Mouse (Mus musculus): Measurements from ENCODE around the gene Dlg2. TPM values are rescaled to one million over a fixed set of nuclear protein-coding genes. Genes with fewer than 3 reads are reported as not detected.

Gene Dlg2
- polyA plus RNA-seq, 1 experiment, result 0.01 TPM

DNA sequence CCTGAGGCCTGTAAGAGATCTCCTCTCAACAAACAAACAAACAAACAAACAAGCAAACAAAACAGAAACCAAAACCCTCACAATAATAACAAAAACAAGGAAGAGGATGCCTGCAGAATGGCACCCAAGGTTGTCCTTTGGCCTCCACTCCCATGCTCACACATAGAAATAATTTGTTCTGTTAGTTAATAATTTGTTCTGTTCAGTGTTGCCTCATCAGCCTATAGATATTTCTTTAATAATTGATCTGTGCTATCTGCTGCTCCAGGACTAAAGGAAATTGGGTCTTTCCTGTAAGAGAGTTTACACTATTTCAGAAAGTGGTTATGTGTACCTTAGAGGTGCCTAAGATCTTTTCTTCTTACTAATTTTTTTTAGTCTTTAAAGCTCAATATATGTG is 1741.7 kb downstream of the Dlg2 start:
- H3K79me2 ChIP-seq (ENCODE audit: control insufficient read depth, insufficient read depth), result no peaks in the 10 kb centered on the region

DNA sequence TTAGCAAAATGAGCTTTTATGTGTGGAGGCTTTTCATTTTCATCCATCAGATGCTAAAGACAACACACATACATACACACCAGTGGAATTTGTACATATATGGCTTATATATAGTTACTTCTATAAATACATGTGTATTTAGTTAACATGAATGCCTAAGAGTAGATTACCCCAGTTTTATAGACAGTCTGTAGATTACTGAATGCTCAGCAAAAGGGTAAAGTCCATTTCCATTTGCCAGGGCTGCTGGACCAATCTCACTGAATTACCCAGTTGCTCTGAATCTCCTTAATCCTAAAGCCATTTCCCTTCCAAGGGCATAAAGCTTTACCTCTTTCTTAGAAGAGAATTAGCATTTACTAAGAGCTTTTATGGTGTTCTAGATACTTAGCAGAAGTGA is 1744.1 kb downstream of the Dlg2 start:
- TF ChIP-seq CTCF (IDR thresholded peaks at IDR 0.05; ENCODE audit: control insufficient read depth, insufficient read depth, insufficient read length) (no peak), FOSL1 (IDR thresholded peaks at IDR 0.05; ENCODE audit: insufficient read depth, low read length, poor library complexity, severe bottlenecking) (no peak), CEBPB (IDR thresholded peaks at IDR 0.05; ENCODE audit: low read depth) (no peak), MYOG (IDR thresholded peaks at IDR 0.05; ENCODE audit: control insufficient read depth, extremely low read depth, insufficient read length) (no peak), MAX (IDR thresholded peaks at IDR 0.05) (no peak), MYOD1 (IDR thresholded peaks at IDR 0.05; ENCODE audit: control insufficient read depth, insufficient read length, low read depth) (no peak), USF1 (IDR thresholded peaks at IDR 0.05; ENCODE audit: low read depth) (no peak)
- Histone ChIP-seq H3K27me3 (ENCODE audit: control insufficient read depth, insufficient read depth, insufficient read length) (no peaks in the 10 kb centered on the region), H3K79me2 (ENCODE audit: control insufficient read depth, insufficient read depth) (no peaks in the 10 kb centered on the region), H3ac (ENCODE audit: control insufficient read depth, insufficient read length, low read depth) (no peak overlapping the region), H3K36me3 (ENCODE audit: control insufficient read depth, insufficient read depth) (no peaks in the 10 kb centered on the region), H3K4me3 (ENCODE audit: insufficient read depth, poor library complexity, severe bottlenecking) (no peak overlapping the region), H3K79me3 (ENCODE audit: low read depth) (no peaks in the 10 kb centered on the region)

More for the DNA sequence above, 1741.7 kb downstream of the Dlg2 start:
- no peaks in the 10 kb centered on the region for H3K79me3 ChIP-seq (ENCODE audit: low read depth)
- H3K4me3 ChIP-seq (ENCODE audit: insufficient read depth, poor library complexity, severe bottlenecking), result no peak overlapping the region
- no peak overlapping the region for H3ac ChIP-seq (ENCODE audit: control insufficient read depth, insufficient read length, low read depth)
- no peaks in the 10 kb centered on the region for H3K36me3 ChIP-seq (ENCODE audit: control insufficient read depth, insufficient read depth)
- no peaks in the 10 kb centered on the region for H3K27me3 ChIP-seq (ENCODE audit: control insufficient read depth, insufficient read depth, insufficient read length)
- TF ChIP-seq MAX (IDR thresholded peaks at IDR 0.05) (no peak), CEBPB (IDR thresholded peaks at IDR 0.05; ENCODE audit: low read depth) (no peak), MYOG (IDR thresholded peaks at IDR 0.05; ENCODE audit: control insufficient read depth, extremely low read depth, insufficient read length) (no peak), USF1 (IDR thresholded peaks at IDR 0.05; ENCODE audit: low read depth) (no peak), FOSL1 (IDR thresholded peaks at IDR 0.05; ENCODE audit: insufficient read depth, low read length, poor library complexity, severe bottlenecking) (no peak), CTCF (IDR thresholded peaks at IDR 0.05; ENCODE audit: control insufficient read depth, insufficient read depth, insufficient read length) (no peak), MYOD1 (IDR thresholded peaks at IDR 0.05; ENCODE audit: control insufficient read depth, insufficient read length, low read depth) (no peak)

- no peaks in the 10 kb centered on the region for H3K27me3 ChIP-seq (ENCODE audit: control insufficient read depth, insufficient read depth, insufficient read length)
- no peak for TF ChIP-seq CTCF (IDR thresholded peaks at IDR 0.05; ENCODE audit: control insufficient read depth, insufficient read depth, insufficient read length)
- no peak for TF ChIP-seq MYOG (IDR thresholded peaks at IDR 0.05; ENCODE audit: control insufficient read depth, extremely low read depth, insufficient read length)
- TF ChIP-seq MAX (IDR thresholded peaks at IDR 0.05), result no peak
- TF ChIP-seq CEBPB (IDR thresholded peaks at IDR 0.05; ENCODE audit: low read depth), result no peak
- no peak for TF ChIP-seq USF1 (IDR thresholded peaks at IDR 0.05; ENCODE audit: low read depth)
- TF ChIP-seq MYOD1 (IDR thresholded peaks at IDR 0.05; ENCODE audit: control insufficient read depth, insufficient read length, low read depth), result no peak
- TF ChIP-seq FOSL1 (IDR thresholded peaks at IDR 0.05; ENCODE audit: insufficient read depth, low read length, poor library complexity, severe bottlenecking), result no peak
- no peak overlapping the region for H3K4me3 ChIP-seq (ENCODE audit: insufficient read depth, poor library complexity, severe bottlenecking)
- H3K36me3 ChIP-seq (ENCODE audit: control insufficient read depth, insufficient read depth), result no peaks in the 10 kb centered on the region
- H3ac ChIP-seq (ENCODE audit: control insufficient read depth, insufficient read length, low read depth), result no peak overlapping the region
- no peaks in the 10 kb centered on the region for H3K79me2 ChIP-seq (ENCODE audit: control insufficient read depth, insufficient read depth)
- no peaks in the 10 kb centered on the region for H3K79me3 ChIP-seq (ENCODE audit: low read depth)
These were observed 1758.2 kb downstream of the Dlg2 start for GRCm38 (mm10) chr7:92234476-92235202.

GRCm38 (mm10) chr7:92235541-92236031 is 1759.1 kb downstream of the Dlg2 start:
- TF ChIP-seq MYOG (IDR thresholded peaks at IDR 0.05; ENCODE audit: control insufficient read depth, extremely low read depth, insufficient read length) (no peak), CEBPB (IDR thresholded peaks at IDR 0.05; ENCODE audit: low read depth) (no peak), MAX (IDR thresholded peaks at IDR 0.05) (no peak), FOSL1 (IDR thresholded peaks at IDR 0.05; ENCODE audit: insufficient read depth, low read length, poor library complexity, severe bottlenecking) (no peak), CTCF (IDR thresholded peaks at IDR 0.05; ENCODE audit: control insufficient read depth, insufficient read depth, insufficient read length) (no peak)
- H3ac ChIP-seq (ENCODE audit: control insufficient read depth, insufficient read length, low read depth), result no peak overlapping the region
- no peaks in the 10 kb centered on the region for H3K79me3 ChIP-seq (ENCODE audit: low read depth)
- H3K27me3 ChIP-seq (ENCODE audit: control insufficient read depth, insufficient read depth, insufficient read length), result no peaks in the 10 kb centered on the region
- no peak overlapping the region for H3K4me3 ChIP-seq (ENCODE audit: insufficient read depth, poor library complexity, severe bottlenecking)
- no peaks in the 10 kb centered on the region for H3K36me3 ChIP-seq (ENCODE audit: control insufficient read depth, insufficient read depth)
- no peaks in the 10 kb centered on the region for H3K79me2 ChIP-seq (ENCODE audit: control insufficient read depth, insufficient read depth)

- H3K36me3 ChIP-seq (ENCODE audit: control insufficient read depth, insufficient read depth), result no peaks in the 10 kb centered on the region
- TF ChIP-seq USF1 (IDR thresholded peaks at IDR 0.05; ENCODE audit: low read depth) (no peak), FOSL1 (IDR thresholded peaks at IDR 0.05; ENCODE audit: insufficient read depth, low read length, poor library complexity, severe bottlenecking) (no peak), MYOD1 (IDR thresholded peaks at IDR 0.05; ENCODE audit: control insufficient read depth, insufficient read length, low read depth) (no peak), MAX (IDR thresholded peaks at IDR 0.05) (no peak), CTCF (IDR thresholded peaks at IDR 0.05; ENCODE audit: control insufficient read depth, insufficient read depth, insufficient read length) (no peak), CEBPB (IDR thresholded peaks at IDR 0.05; ENCODE audit: low read depth) (no peak), MYOG (IDR thresholded peaks at IDR 0.05; ENCODE audit: control insufficient read depth, extremely low read depth, insufficient read length) (no peak)
These were observed 1764.4 kb downstream of the Dlg2 start for GRCm38 (mm10) chr7:92240908-92241307.

More at GRCm38 (mm10) chr7:92240908-92241307, 1764.4 kb downstream of the Dlg2 start:
- Histone ChIP-seq H3ac (ENCODE audit: control insufficient read depth, insufficient read length, low read depth) (no peak overlapping the region), H3K79me3 (ENCODE audit: low read depth) (no peaks in the 10 kb centered on the region), H3K79me2 (ENCODE audit: control insufficient read depth, insufficient read depth) (no peaks in the 10 kb centered on the region), H3K27me3 (ENCODE audit: control insufficient read depth, insufficient read depth, insufficient read length) (no peaks in the 10 kb centered on the region), H3K4me3 (ENCODE audit: insufficient read depth, poor library complexity, severe bottlenecking) (no peak overlapping the region)

Data from C2C12 (cell line).